Mouse (Mus musculus) C2C12 (cell line): ENCODE data around the gene Tm9sf2.

ENCODE experiments used
- CEBPB ChIP-seq: IDR thresholded peaks from one replicate; pipeline ENCODE4 v1.6.1; 2011; ENCODE audit warnings: low read depth, mild to moderate bottlenecking, control low read depth, moderate library complexity
- CTCF ChIP-seq: IDR thresholded peaks from one replicate; pipeline ENCODE4 v1.5.1; 2011; ENCODE audit not compliant: control insufficient read depth, insufficient read depth, insufficient read length
- MAX ChIP-seq: IDR thresholded peaks from one replicate; pipeline ENCODE4 v1.6.1; 2011; ENCODE audit warnings: mild to moderate bottlenecking, control low read depth
- USF1 ChIP-seq: IDR thresholded peaks from one replicate; pipeline ENCODE4 v1.6.1; 2011; ENCODE audit warnings: low read depth, mild to moderate bottlenecking, control low read depth, moderate library complexity

DNA sequence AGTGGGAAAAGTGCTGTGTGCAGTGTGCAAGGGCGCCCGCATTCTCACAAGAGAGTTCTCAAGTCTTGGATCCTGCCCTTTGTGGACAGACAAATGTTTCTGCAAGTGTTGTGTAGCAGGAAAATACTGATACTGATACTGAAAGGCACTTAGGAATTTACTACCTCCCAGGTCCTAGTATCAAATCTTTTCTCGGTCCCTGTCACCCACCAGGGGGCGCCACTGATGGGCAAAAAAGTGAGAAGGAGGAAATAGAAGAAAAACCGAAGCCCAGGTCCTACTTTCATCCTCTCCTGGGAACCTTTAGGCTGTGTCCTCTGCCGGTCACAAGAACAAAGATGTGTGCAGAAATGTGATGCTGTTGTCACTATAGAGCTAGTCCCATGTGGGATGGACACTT lies 27.4 kb upstream of the Tm9sf2 start:
- no peak for TF ChIP-seq CTCF
- no peak for TF ChIP-seq USF1
- no peak for TF ChIP-seq CEBPB
- no peak for TF ChIP-seq MAX
